Mouse (Mus musculus) kidney, postnatal 36 days (tissue): ENCODE results near the gene Cfd.

ENCODE experiments used
- DNase-seq, 2 experiments: peaks; one replicate each; pipeline ENCODE4 v3.0.0; 2021 to 2022; ENCODE audit warnings: mixed read lengths in 2 of 2

Cfd gene

DNA sequence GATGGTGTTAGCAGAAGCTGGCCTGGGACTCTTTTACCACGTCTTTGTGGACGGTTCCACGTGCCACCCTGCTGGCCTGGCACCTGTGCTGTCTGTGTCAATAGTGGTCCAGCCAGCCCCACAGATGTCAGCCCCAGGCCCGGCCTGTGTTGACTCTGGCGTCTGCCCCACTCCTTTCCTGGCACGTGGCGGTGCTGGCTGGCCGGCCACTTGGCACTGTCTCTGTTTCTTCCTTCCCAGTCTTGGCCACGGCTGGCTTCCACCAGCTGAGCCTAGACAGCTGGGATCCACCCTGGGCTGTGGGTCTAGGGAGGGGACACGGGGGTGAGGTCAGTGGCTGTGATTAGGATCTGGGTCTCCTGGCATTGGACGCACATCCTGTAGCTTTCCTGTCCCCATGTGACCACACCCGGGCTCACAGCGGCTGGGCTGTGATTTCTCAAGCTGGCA lies 43.6 kb downstream of the Cfd start:
- peak; percentile 91 to 93 for DNase-seq

GRCm38 (mm10) chr10:79934794-79935569 lies 44.3 kb downstream of the Cfd start:
- no peak for DNase-seq

DNA sequence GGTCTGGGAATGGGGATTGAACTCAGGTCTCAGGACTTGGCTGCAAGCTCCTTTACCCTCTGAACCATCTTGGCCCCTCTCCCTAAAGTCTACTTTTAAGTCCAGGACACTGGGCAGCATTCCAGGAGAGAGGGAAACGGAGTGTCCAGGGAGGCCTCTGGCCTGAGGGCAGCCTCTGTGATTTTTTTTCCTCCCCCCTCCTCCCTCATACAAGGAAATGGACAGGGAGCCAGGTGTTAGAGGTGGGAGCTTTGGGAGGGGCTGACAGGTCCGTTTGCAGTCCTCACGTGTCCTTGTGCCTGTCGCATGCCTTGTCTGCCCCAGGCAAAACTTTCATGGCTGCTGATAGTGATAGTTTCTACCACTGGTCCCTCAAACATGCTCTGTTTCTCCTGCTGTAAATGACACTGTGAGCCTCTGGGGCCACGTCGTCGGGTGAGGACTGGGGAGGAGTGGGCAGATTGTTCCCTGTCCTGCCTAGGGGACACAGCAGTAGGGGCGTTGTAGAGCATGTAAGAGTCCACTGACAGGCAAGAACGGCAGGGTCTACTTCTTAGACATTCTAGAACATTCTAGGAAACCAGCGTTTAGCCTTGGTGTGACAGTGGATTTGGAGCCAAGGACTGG lies 45.7 kb downstream of the Cfd start:
- peak; percentile 86 to 91 for DNase-seq

DNA sequence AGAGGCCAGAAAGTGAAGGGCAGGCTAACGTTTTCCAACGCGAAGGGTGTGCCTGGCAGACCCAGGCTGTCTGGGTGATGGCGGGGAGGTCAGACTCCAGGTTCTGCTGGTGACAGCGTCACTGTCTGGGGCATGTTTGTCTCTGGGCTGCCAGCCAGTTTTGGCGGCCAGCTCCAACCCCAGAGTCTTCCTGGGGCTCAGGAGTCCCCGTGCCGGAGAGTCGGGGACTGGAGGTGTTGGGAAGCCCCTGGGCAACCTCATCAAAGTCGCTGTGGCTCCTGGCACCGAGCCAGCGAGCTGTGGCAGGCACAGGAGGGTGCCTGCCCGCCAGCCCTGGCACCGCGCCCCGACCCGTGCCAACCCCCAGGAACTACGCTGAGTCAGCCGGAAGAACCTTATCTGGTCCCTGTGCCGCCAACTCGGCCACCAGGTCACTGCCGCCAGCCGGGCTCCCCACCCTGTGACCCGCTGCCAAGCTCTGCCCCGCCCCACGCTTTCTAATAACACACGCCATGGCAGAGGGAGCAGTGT lies 46.3 kb downstream of the Cfd start:
- peak; percentile 86 to 88 for DNase-seq

GRCm38 (mm10) chr10:79937775-79938526 lies 47.3 kb downstream of the Cfd start:
- DNase-seq = peak; percentile 72 to 73

GRCm38 (mm10) chr10:79940749-79941148 lies 50.1 kb downstream of the Cfd start:
- peak in 1 of 2 experiments; percentile 28 for DNase-seq
